Comparison of ENCODE assay signal across 9 mouse cellular contexts in the genomic region with DNA sequence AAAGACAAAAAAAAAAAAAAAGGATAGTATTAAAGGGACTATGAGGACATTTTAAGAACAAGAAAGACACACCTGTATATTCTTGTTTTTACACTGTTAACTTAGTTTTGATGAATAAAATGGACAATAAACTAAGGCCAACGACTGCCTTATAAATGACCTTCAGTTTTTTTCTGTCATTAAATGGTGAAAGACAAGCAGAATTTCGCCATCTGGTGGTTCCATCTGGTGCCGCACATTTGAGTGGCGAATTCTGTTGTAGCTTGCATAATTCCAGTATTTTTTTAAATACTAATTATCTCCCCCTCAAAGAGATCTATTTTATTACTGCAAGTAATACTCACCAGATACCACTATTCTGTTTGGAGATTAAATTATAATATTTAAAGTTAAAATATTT.
DNase-seq lines count a peak whose midpoint lies in the region; ATAC-seq and TF ChIP-seq lines count a peak whose summit lies in the region.
"Had no signal": no experiment of that assay in that cellular context is flagged by ENCODE, and none has a peak within 500 bp of the region (broad histone marks: within the 10 kb centered on the region; RNA-seq: fewer than 3 reads in every experiment).

No protein-coding gene starts in this region.

- POLR2A ChIA-PET in Patski (lab: Charles Lee) = no interaction called here

- WGBS in forebrain, embryonic 14.5 days = 35% methylated on average over 4 of the region's 4 CpGs
- 43% methylated on average over 4 of the region's 4 CpGs for WGBS in forebrain, embryonic 13.5 days
- WGBS in liver, embryonic 14.5 days (ENCODE audit: insufficient replicate concordance) = 24% methylated on average over 4 of the region's 4 CpGs
- 25% methylated on average over 4 of the region's 4 CpGs for WGBS in liver, embryonic 11.5 days
- WGBS in intestine, embryonic 16.5 days = 37% methylated on average over 4 of the region's 4 CpGs

- in situ Hi-C loops in Patski (cut with MboI; ENCODE audit: low pct_unique_long_range_greater_than_20kb) = no loop called here

- H3K4me2 ChIP-seq in forebrain, embryonic 14.5 days (ENCODE audit: low read length) = no peak overlapping the region
- H3K4me2 ChIP-seq in forebrain, embryonic 13.5 days = no peak overlapping the region
- H3K4me2 ChIP-seq in liver, embryonic 14.5 days (ENCODE audit: low read depth) = no peak overlapping the region
- no peak overlapping the region for H3K4me2 ChIP-seq in liver, embryonic 11.5 days
- H3K4me2 ChIP-seq in intestine, embryonic 16.5 days (ENCODE audit: low read depth, low read length) = no peak overlapping the region
- H3K4me2 ChIP-seq: hindbrain, embryonic 15.5 days had no signal

- H3K27ac ChIP-seq in forebrain, embryonic 14.5 days (ENCODE audit: low read depth, low read length) = no peak overlapping the region
- no peak overlapping the region for H3K27ac ChIP-seq in forebrain, embryonic 13.5 days
- H3K27ac ChIP-seq in liver, embryonic 14.5 days = no peak overlapping the region
- no peak overlapping the region for H3K27ac ChIP-seq in liver, embryonic 11.5 days (ENCODE audit: low read depth, low read length)
- H3K27ac ChIP-seq in intestine, embryonic 16.5 days (ENCODE audit: low read length) = no peak overlapping the region
- H3K27ac ChIP-seq: hindbrain, embryonic 15.5 days had no signal

- TF ChIP-seq CTCF in liver, embryonic 14.5 days (IDR thresholded peaks at IDR 0.05; ENCODE audit: low read depth) = peak; percentile 17; the same call in 1 of the 2 replicates
- TF ChIP-seq CTCF in Patski (IDR thresholded peaks at IDR 0.05) = peak; percentile 62

- H3K4me3 ChIP-seq in forebrain, embryonic 14.5 days (ENCODE audit: low read depth, low read length) = no peak overlapping the region
- H3K4me3 ChIP-seq in forebrain, embryonic 13.5 days = no peak overlapping the region
- H3K4me3 ChIP-seq in liver, embryonic 14.5 days (ENCODE audit: insufficient read depth in 1 of 2, low read depth in 2 of 2, low read length in 2 of 2) = no peak overlapping the region
- H3K4me3 ChIP-seq in liver, embryonic 11.5 days (ENCODE audit: low read depth, low read length) = no peak overlapping the region
- H3K4me3 ChIP-seq in intestine, embryonic 16.5 days (ENCODE audit: low read length) = no peak overlapping the region
- H3K4me3 ChIP-seq: hindbrain, embryonic 15.5 days had no signal

- no peak for TF ChIP-seq EP300 in liver, embryonic 14.5 days (IDR thresholded peaks at IDR 0.05; ENCODE audit: low read depth)

- DNase-seq in forebrain, embryonic 14.5 days (ENCODE audit: low spot score) = peak; percentile 43
- no peak for DNase-seq in liver, embryonic 14.5 days (ENCODE audit: low read depth in 3 of 3, low spot score in 3 of 3)
- no peak for DNase-seq in liver, embryonic 11.5 days (ENCODE audit: low spot score)
- DNase-seq in Patski (ENCODE audit: low read depth, low spot score) = no peak
- DNase-seq in layer of hippocampus, postnatal 10 days (ENCODE audit: low spot score in 2 of 2) = peak; percentile 57 to 66
- DNase-seq in cerebellum, adult 11-12 months = no peak

- no peak for ATAC-seq in forebrain, embryonic 14.5 days
- ATAC-seq in forebrain, embryonic 13.5 days = no peak
- no peak for ATAC-seq in liver, embryonic 14.5 days (ENCODE audit: insufficient read depth)
- no peak for ATAC-seq in liver, embryonic 11.5 days (replicated peaks; ENCODE audit: low FRiP score)
- ATAC-seq in Patski = no peak
- ATAC-seq in intestine, embryonic 16.5 days = no peak

- H3K9me3 ChIP-seq in forebrain, embryonic 14.5 days (replicated peaks; ENCODE audit: control insufficient read depth, low read length) = no peaks in the 10 kb centered on the region
- no peaks in the 10 kb centered on the region for H3K9me3 ChIP-seq in forebrain, embryonic 13.5 days (replicated peaks)
- no peaks in the 10 kb centered on the region for H3K9me3 ChIP-seq in liver, embryonic 14.5 days (ENCODE audit: control insufficient read depth, low read length)
- no peaks in the 10 kb centered on the region for H3K9me3 ChIP-seq in liver, embryonic 11.5 days (ENCODE audit: control insufficient read depth, low read length)
- no peaks in the 10 kb centered on the region for H3K9me3 ChIP-seq in intestine, embryonic 16.5 days (ENCODE audit: control insufficient read depth, low read length)
- H3K9me3 ChIP-seq: hindbrain, embryonic 15.5 days had no signal

- CTCF ChIA-PET in Patski (lab: Charles Lee) = interaction anchor here (1.2 kb wide), 1 partner anchor 11 kb away, joined by 3 read pairs; no protein-coding TSS in a partner anchor

- H3K4me1 ChIP-seq in forebrain, embryonic 14.5 days (ENCODE audit: control insufficient read depth, insufficient read depth, low read length) = no peaks in the 10 kb centered on the region
- no peaks in the 10 kb centered on the region for H3K4me1 ChIP-seq in forebrain, embryonic 13.5 days
- no peaks in the 10 kb centered on the region for H3K4me1 ChIP-seq in liver, embryonic 14.5 days (replicated peaks; ENCODE audit: control insufficient read depth in 2 of 2, insufficient read depth in 2 of 2, low read length in 1 of 2)
- no peaks in the 10 kb centered on the region for H3K4me1 ChIP-seq in liver, embryonic 11.5 days (replicated peaks; ENCODE audit: control insufficient read depth, insufficient read depth, low read length)
- no peaks in the 10 kb centered on the region for H3K4me1 ChIP-seq in intestine, embryonic 16.5 days (ENCODE audit: control insufficient read depth, insufficient read depth, low read length)
- H3K4me1 ChIP-seq: hindbrain, embryonic 15.5 days had no signal

- H3K9ac ChIP-seq in forebrain, embryonic 14.5 days (ENCODE audit: low read length) = no peak overlapping the region
- no peak overlapping the region for H3K9ac ChIP-seq in forebrain, embryonic 13.5 days
- H3K9ac ChIP-seq in liver, embryonic 14.5 days (replicated peaks) = no peak overlapping the region
- H3K9ac ChIP-seq in liver, embryonic 11.5 days (ENCODE audit: low read depth, low read length) = no peak overlapping the region
- H3K9ac ChIP-seq in intestine, embryonic 16.5 days (ENCODE audit: low read depth, low read length) = no peak overlapping the region
- H3K9ac ChIP-seq: hindbrain, embryonic 15.5 days had no signal

- no peaks in the 10 kb centered on the region for H3K27me3 ChIP-seq in forebrain, embryonic 14.5 days (replicated peaks; ENCODE audit: control insufficient read depth, insufficient read depth, low read length)
- H3K27me3 ChIP-seq in forebrain, embryonic 13.5 days = no peaks in the 10 kb centered on the region
- no peaks in the 10 kb centered on the region for H3K27me3 ChIP-seq in liver, embryonic 14.5 days (ENCODE audit: control insufficient read depth, insufficient read depth, low read length)
- no peaks in the 10 kb centered on the region for H3K27me3 ChIP-seq in liver, embryonic 11.5 days (replicated peaks; ENCODE audit: control insufficient read depth, insufficient read depth, low read length)
- peaks cover 5% of the 10 kb centered on the region for H3K27me3 ChIP-seq in Patski
- H3K27me3 ChIP-seq in intestine, embryonic 16.5 days (replicated peaks; ENCODE audit: control insufficient read depth, insufficient read depth, low read length) = no peaks in the 10 kb centered on the region
- H3K27me3 ChIP-seq: hindbrain, embryonic 15.5 days had no signal

- no peaks in the 10 kb centered on the region for H3K36me3 ChIP-seq in forebrain, embryonic 14.5 days (ENCODE audit: control insufficient read depth, insufficient read depth, low read length)
- no peaks in the 10 kb centered on the region for H3K36me3 ChIP-seq in forebrain, embryonic 13.5 days (ENCODE audit: poor library complexity, severe bottlenecking)
- no peaks in the 10 kb centered on the region for H3K36me3 ChIP-seq in liver, embryonic 14.5 days (replicated peaks; ENCODE audit: control insufficient read depth, insufficient read depth, low read depth)
- no peaks in the 10 kb centered on the region for H3K36me3 ChIP-seq in liver, embryonic 11.5 days (ENCODE audit: control insufficient read depth, insufficient read depth, low read length)
- no peaks in the 10 kb centered on the region for H3K36me3 ChIP-seq in intestine, embryonic 16.5 days (ENCODE audit: control insufficient read depth, insufficient read depth, low read length)
- H3K36me3 ChIP-seq: hindbrain, embryonic 15.5 days had no signal

Comparison
In these comparisons a context has a peak if more than half of its experiments do, and no peak if none do; other contexts are left out.
1. DNase-seq: peak in forebrain, embryonic 14.5 days (single experiment) and layer of hippocampus, postnatal 10 days (2 of 2); none in liver, embryonic 14.5 days (0 of 3), liver, embryonic 11.5 days (single experiment), Patski (single experiment) and cerebellum, adult 11-12 months (single experiment).